Mouse (Mus musculus): ENCODE measurements around the gene Zfp467.

DNA sequence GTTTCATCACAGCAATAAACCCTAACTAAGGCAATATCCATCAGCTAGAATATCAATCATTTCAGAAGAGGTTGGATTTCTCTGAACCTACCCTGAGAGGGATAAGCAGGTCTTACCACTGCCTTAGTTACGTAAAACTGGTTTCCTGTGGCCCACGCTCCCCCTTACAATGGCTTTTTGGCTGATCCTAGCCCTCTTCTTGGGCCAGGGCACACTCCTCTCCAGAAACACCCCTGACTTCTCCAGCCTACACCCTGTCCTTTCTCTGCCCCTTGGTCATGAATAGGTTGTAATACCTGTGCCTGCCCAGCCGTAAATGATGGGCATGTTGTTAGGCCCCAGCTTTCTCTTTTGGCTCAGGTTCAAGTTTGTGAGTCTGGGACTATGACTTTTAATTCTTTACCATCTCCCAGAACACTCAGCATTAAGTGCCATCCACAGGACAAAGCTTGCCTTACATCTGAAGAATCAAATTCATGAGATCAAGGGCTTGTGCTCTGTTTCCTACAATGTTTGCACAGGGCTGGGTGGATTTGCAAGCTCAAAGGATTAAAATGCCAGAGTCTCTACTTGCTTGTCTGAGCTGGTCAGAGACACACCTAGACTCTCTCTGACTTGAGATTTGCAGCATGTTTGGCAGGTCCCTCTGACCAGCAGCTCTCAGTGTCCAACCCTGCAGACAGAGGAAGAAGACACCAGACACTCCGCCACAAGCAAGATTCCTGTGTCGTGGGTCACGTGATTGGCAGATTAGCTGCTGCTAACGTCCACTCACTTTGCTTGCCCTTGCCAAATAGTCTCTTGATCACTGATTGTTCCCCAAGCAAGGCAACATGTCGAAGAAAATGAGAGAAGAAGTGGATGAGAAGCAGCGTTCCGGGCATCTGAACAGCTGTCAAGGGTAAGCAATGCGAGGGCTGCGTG is 12.5 kb downstream of the Zfp467 start:
- no peak for TF ChIP-seq CTCF (IDR thresholded peaks at IDR 0.05; ENCODE audit: borderline replicate concordance, extremely low read depth, insufficient read depth, insufficient read length)
- TF ChIP-seq POLR2A (IDR thresholded peaks at IDR 0.05; ENCODE audit: borderline replicate concordance, extremely low read depth, insufficient read depth, insufficient read length, poor library complexity, severe bottlenecking): no peak

Measured in brain, embryonic 14.5 days (tissue).